Mouse (Mus musculus): ENCODE data around the gene Rnf167.

DNA sequence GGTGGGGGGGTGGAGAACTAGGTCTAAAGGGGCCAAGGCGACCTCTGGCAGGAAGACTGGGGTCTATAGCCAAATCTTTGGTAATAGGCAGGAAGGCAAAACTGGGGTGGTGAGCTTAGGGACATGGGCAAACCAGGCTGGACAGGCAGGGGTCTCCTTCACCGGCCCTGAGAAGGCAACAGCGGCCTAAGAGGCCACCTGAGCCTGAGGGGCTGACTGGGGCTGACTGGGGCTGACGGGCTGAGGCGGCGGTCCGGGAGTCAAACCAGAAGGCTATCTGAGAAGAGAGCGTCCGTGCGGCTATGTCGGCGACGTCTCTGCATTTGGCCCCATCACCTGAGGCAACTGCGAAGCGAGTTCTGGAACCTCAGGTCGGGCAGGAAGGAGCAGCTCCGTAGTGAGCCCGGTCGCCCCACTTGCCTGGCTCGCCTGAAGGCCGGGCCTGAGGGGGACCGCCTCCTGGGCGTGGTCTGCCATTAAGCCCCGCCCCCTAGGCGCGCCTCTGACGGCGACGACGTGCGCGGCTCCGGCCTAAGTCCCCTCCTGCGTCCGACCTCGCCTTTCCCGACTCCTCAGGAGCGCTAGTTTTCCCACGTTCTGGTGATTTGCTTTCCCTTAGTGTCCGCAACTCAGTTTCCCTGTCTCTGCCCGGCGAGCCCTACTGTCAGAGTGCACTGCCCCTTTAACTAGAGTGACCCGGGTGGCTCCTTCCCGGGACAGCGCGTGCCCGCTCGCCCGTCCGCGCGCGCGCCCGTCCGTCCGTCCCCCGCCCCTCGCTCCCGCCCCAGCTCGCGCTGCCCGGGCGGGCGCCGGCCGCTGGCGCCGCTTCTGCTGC, 52.9 kb downstream of the Rnf167 start, which contains the start of the genes Inca1 and Kif1c:
- TF ChIP-seq CTCF (IDR thresholded peaks at IDR 0.05; ENCODE audit: control insufficient read depth, insufficient read depth, low read length) = no peak; the same call in 1 of the 2 replicates
- peak; percentile 81; the same call in 1 of the 2 replicates for TF ChIP-seq POLR2A (IDR thresholded peaks at IDR 0.05; ENCODE audit: borderline replicate concordance, control insufficient read depth, low read depth, low read length)

All from bone marrow, adult 2 months (tissue).